Mouse (Mus musculus): Measurements from ENCODE around the gene Ankrd22.
"Not testable (repeated sequence)": the region's sequence is repeated elsewhere in the genome, so short reads cannot be mapped to it uniquely, and the experiment has no call there.

The Ankrd22 gene

DNA sequence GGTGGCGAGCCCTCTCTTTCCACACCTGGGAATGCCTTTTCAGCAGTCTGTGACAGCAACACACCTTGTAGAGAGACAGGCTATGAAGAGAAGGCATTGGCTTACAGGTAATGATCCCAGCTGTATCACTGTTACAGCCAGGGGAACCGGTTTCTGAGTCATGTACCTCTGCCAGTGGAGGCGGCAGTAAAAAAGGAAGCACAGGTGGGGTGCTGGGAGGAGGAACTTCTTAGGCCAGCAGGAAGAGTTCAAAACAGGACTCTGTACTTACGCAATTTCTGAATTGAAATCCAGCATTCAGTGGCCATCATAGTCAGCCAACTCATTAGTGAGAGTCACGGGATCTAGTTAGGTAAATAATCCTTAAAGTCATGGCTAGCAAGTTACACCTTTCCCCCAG lies at the start of gene Ankrd22:
Gene Ankrd22 (minus strand): TSS at position 163 of the 400 bp plus-strand sequence.
- DNase-seq, result no peak

DNA sequence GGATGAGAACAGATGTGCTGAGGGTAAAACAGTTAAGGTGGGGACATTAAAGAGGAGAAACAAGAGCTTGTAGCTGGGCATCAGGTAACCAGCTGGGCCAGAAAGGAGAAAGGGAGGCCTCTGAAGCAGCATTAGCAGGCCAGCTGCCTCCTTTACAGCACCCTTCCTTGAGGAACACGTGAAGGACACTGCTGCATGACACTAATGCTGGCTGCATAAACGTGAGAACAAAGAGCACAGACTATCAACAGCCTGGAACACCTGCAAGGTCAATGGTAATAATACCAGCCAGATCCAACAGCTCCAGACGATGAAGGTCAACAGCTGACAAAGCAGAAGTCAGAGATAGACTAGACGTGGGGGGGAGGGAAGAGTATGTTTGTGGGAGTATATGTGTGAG lies 48.3 kb upstream of the Ankrd22 start:
- DNase-seq, result no peak

DNA sequence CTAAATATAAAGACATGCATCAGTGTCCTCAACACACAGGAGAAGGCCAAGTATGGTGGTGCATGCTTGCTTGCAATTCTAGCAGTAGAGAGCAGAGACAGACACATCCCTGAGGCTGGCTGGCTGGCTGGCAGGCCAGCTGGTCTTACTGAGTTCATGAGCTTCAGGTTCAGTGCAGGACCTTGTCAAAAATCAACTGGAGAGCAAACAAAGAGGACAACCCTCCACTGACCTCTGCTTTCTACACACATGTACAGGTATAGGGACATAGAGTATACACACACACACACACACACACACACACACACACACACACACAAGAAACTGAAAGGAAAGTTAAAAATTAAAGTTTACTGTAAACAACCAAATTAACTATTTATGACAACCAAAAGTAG lies 47.4 kb upstream of the Ankrd22 start:
- DNase-seq, result no peak

DNA sequence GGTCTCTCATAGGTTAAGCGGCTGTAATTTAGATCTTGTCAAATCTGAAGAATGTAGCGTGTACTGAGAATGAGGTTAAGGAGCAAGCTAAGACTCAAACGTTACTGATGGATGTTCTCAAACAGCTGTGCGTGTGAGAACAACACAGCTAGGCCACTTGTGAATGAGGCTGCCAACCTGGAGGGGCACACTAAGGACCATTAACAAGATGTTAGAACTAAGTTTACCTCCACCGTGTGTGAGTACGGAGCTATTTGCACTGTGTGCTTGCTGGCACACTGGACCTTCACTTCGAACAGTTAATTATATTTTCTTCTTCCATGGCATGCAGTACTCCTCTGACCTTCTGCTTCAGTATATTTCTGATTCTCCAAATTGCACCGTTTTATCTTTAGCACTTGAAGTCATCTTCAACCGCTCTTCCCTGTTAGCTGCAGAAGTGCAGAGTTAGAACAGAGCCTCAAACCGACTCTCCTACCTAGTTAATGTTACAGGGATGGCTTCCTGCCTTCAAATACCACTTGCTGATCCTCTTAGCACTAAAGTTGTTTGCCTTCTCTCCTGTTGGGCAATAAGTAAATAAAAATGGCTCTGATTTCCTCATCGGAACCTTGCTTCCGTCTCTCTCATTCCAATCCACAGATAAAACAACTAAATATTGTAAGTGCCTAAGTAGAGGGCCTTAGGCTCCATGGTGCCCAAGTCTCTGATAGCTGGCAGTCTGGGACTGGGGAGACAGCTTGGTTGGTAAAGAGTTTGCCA lies 46.8 kb upstream of the Ankrd22 start:
- no peak for DNase-seq

DNA sequence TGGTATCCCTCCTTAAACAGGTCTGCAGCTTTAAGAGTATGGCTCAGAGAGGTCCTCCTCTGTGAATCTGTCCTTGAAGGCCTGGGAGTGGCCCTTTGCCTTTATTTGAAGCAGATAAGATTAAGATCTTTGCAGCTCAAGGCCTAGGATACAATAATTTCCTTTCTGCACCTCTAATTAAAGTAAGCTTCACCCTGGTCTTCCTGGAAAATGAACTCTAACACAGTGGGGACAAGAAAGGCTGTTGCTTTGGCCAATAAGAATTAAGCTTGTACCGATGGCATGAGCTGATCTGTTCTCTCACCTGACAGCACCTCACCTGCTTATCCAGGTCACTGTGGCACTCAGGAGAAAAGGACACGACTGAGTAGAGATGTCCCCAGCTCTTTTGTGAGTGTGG lies 45.0 kb upstream of the Ankrd22 start:
- DNase-seq, result no peak

DNA sequence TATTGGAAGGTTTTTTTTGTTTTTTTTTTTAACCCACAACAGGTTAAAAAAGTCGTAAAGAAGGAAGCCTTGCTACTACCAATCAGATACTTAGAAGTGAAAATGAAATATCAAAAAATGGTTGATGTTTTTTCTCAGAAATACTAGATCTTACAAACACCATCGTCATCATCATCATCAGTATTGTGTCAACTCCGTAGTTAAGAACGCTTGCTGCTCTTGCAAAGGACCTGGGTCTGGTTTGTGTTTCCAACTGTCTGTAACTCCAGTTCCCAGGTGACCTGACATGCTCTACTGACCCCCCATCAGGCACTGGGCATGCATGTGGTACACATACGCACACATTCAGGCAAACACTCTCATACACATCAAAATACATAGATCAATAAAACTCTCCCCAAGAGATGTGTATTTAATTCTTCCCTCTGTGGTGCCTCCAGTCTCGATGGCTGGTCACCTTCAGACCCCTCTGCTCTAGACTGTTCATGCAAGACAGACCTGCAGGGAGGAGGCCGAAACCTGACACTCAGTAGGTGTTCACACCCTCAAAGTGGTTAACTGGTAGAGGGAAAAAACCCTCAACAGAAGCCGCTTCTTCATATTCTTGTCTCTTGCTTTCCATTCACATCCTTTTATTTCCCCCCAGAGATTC lies 44.2 kb upstream of the Ankrd22 start:
- DNase-seq, result no peak

DNA sequence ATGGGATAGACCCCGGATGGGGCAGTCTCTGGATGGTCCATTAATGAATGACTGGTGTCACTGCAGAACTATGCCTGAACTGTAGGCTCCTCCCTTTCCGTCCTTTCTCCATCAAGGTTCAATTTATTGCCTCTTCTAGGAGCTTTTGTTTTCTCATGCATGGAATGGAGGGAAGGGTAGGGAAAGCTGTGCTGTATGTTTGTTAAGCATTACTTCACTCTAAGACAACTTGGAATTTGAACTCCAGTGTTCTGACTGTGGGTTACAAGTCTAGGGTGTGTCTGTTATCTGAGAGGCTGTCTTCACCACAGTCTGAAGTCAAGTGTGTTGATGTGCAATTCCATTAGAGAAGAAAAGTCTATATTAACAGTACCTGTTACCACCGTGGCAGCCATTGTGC lies 43.2 kb upstream of the Ankrd22 start:
- no peak for DNase-seq

DNA sequence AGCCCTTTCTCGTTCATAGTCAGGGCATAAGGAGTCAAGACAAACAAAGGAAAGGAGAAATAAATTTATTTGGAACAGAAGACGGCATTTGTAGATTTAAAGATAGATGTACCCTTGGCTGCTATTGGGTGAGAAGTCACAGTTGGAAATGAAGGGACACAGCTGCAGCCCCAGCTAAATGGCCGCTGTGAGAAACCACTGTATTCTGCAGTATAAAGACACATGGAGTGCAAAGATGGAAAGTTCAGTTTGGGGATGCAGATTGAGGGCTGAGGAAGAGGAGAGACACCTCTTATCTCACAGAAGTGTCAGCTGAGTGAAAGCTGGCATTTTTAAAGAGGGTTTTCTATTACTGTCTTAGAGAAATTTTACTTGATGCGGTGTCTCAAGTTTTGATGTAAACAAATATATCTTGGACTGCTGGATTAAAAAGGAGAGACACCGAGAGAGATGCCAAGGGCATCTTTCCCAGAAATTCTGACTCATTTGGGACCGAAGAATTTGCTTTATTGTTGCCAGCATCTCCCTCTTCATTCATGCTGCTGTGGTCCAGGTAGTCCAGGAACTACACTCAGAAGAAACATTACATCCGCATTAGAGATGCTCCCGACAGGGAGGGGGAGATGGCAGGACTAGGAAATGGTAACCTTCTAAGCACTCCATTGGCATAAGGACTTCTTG lies 41.0 kb upstream of the Ankrd22 start:
- no peak for DNase-seq

DNA sequence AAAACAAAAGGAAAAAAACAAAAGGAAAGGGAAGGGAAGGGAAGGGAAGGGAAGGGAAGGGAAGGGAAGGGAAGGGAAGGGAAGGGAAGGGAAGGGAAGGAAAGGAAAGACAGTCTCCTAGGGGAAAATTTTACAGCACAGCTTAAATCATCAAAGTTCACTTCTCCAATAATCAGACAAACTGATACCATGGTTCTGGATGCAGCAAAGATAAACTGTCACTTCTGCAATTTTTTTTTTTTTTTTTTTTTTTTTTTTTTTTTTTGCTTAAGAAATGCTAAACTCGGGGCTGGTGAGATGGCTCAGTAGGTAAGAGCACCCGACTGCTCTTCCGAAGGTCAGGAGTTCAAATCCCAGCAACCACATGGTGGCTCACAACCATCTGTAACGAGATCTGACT lies 40.3 kb upstream of the Ankrd22 start:
- not testable (repeated sequence) for DNase-seq

DNA sequence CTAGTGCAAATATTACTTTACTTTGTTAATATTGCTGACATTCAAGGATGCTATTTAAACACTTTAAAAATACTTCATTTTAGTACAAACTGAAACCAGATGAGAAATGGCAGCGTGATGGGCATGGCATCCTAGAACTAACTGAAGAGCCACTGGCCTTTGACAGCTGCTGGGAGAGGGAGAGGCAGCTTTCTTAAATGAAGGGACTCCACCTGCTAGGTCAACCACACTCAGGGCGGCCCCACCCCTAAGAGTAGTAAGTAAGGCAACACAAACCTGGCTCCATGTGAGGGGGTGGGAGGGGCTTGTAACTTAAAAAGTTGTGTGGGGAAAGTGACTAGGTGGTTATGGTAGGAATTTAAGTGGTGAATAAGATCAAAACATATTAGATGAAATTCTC lies 36.8 kb upstream of the Ankrd22 start:
- DNase-seq, result no peak

DNA sequence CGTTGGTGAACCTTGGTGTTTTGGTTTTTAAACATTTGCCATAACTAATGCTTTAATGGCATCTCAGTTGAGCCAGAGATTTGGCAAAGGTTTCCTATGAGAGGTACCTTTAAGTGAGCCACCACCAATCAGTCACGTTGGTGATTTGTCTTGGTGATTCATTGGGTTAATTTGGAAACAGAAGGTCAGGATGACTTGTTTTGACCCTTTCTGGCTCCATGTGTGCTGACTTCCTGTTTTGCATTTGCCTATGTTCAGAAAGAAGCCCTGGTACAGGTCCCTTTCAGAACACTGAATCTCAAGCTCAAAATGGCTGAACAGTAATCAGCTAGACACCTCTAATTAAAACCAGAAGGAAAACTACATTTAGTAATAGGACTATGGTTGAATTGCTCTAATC lies 33.6 kb upstream of the Ankrd22 start:
- no peak for DNase-seq

DNA sequence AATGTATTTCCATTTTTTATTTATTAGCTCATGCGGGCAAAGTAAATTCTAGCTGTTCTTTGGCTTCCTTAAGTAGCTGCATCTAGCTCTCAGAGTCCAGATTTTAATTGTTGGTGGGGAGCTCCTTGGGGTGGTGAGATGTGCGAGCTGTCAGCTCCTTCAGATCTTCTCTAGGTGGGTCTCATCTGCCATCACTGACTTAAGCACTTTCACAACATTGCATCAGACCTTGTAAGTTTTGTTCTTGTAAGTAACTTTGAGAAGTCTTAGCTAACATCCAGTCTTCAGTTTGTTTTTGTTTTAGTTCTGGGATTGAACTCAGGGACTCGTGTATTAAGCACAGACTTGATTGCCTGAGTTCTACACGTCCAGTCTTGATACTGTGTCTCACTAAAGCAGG lies 33.0 kb upstream of the Ankrd22 start:
- no peak for DNase-seq

DNA sequence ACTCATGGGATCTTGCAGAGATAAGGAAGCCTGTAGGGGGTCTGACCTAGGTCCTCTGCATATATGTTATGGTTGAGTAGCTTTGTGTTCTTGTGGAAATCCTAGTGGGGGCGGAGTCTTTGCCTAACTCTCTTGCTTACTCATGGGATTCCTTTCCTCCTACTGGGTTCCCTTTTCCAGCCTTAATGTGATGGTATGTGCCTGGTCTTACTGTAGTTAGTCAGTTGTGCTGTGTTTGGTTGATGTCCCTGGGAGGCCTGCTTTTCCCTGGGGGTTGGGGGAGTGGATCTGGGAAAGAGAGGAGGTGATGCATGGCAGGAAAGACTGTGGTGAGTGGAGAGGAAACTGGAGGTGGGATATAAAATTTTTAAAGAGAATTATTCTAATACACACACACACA lies 32.2 kb upstream of the Ankrd22 start:
- DNase-seq, result no peak

DNA sequence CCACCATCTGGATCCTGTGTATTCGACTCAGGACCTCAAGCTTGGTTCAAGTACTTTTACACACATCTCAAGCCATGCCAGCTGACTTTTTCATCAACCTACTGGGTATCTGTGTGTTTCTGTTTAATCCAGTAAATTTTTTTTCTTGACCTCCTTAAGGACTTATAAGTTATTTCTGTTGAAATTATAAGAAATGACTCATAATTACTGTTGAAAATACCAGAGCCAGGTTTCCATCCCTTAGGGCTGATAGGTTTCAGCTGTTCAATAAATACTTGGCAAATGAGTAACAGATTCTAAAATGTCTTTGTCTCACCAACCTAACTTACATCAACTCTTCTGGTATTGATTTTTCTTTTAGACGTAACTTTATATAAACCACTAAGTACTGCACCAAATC lies 29.2 kb upstream of the Ankrd22 start:
- no peak for DNase-seq

DNA sequence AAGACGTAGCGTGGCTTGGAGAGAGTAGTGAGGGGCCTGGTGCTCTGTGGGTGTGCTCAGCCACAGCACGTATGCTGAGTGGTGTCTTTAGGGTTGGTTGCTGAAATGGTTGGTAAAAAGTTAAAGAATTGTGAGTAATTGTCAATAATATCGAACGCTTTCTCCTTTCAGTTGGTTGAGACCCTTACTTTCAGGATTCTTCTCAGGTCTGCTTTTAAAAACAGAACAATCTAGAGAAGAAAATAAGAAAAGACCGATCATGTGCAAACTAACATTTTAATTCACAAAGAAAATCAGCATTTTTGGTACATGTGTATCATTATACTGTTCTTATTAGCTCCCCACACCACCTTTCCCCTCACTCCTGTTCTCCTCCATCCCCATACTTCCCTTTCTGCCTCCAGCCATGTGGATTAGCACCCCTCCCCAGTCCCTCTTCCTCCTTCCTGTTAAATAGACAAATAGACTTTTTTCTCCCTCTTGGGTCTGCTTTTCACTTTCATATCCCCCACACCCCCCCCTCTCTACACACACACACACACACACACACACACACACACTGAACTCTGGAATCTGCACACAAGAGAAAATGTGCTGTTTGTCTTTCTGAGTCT lies 28.4 kb upstream of the Ankrd22 start:
- DNase-seq, result no peak

DNA sequence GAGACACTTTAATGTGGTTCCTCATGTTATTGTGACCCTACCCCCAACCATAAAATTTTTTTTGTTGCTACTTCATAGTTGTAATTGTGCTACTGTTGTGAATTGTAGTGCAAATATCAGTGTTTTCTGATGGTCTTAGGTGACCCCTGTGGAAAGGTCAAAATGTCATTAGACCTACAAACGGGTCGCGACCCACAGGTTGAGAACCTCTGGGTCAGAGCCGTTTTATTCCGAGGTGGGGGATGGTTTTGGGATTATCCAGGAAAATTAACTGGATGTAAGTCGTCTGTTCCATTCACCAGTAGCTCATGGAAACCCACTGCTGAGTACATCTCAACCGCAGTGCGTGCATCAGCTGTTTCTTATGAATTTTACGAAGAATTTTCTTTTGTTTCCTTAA lies 27.8 kb upstream of the Ankrd22 start:
- DNase-seq, result no peak

DNA sequence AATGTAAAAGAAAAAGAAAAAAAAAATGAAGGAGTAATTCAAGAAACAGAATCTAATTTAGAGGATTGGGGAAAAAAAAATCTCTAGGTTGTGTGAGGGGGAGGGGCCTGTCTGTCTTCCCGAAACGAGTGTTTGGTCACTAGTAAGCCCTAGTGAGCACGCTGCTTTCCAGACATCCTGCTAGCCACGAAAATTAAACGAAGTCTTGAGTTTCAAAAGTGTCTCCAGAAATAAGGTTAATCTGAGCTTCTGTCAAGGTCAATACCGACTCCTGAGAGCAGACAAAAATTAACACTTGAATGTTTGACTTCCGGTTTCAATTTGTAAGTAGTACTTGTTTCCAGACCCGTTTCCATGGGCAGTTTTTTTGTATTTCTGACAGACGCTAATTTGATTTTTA lies 27.3 kb upstream of the Ankrd22 start:
- DNase-seq, result peak; percentile 31

DNA sequence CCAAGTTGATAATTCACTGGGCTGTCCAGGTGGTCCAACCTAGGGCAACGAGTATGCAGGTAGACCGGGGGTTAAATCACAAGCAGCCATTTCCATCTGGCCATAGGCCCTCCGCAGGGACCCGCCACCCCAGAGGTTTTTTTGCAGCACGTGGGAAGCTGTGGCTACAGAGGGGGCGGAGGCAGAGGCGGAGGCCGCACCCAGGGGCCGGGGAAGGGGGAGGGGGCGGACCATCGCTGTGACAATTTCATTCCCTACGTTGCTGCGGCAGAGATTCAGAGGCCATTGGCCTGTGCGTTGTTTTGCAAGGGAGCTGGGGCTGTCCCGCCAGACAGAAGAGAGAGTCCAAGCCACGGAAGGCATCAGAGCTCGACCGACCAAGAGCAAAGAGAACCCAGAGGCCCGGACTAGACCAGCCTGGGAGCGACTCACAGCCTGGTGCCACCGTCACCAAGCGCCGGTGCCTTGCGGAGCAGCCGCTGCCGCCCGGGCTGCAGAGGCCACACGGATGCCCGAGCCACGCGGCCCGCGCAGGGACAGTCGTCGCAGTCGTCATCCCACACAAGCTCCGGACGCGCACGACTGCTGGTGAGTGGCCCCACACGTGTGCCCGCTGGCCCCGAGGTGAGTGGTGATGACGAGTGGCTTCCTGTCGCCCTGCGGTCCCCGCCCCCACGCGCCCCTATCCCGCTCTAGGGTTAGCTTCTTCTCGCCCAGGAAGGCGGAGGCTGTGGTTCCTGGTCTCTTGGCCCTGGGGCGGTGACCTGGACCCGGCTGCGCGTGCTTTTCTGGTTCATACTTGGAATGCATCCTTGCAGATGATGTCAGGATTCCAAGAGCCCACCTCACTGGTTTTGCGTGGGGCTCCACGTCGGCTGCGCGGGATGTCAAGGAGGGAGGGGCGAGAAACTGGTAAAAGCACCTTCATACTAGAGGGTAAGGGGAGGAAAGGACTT lies 26.4 kb upstream of the Ankrd22 start, which contains the start of gene Stambpl1:
Gene Stambpl1 (plus strand): TSS at position 222 of the 956 bp plus-strand sequence.
- DNase-seq, result peak; percentile 84

DNA sequence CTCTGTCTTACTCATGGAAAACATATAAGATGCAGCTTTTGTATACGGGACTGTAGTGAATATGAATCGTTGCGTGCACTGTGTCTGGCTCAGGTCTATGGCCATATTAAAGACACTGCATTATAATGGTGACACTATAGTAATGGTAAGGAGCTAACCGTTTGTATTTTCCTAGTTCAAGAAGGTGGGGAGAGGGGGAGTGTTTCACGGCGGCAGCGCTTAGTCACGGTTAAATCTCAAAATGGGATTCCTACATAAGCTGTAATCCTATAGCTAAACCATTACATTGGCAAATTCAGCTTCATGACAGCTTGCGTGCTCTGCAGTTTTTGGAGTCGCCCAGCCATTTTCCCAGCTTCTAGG lies 25.8 kb upstream of the Ankrd22 start:
- DNase-seq, result no peak

DNA sequence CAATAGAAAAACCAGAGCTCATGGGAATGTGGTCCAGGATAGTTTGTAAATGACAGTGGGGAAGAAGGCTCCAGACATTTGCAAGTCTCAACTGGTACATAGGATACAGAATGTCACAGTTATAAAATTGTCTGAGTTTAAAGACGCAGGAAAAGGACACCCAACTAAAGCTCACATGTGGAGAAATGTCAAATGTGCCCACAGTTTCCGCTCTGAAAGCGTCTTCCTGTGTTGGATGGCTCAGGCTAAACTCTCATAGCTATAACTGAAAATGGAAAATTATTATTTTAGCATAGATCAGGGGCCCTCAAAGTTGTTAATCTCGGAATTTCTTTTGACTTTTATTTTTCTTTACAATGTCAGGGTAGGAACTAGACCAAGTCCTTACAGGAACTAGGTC lies 21.0 kb upstream of the Ankrd22 start:
- DNase-seq, result no peak

DNA sequence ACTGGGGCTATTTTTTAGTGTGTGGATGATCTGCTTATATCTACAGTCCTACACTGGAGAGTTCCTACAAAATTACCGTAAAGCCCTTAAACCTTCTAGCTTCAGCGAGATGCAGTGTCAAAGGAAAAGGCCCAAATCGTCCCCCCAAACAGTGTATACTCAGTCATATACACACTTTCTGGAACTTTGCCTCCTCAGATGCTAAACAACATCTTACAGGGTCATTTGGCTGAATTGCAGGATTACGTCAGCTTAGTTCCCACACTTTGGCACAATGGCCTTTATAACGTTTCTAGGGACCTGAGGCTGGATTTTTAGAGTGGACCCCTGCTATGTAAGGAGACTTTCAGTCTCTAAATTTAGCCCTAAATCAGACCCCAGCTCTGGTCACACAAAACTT lies 16.6 kb upstream of the Ankrd22 start:
- DNase-seq, result no peak

DNA sequence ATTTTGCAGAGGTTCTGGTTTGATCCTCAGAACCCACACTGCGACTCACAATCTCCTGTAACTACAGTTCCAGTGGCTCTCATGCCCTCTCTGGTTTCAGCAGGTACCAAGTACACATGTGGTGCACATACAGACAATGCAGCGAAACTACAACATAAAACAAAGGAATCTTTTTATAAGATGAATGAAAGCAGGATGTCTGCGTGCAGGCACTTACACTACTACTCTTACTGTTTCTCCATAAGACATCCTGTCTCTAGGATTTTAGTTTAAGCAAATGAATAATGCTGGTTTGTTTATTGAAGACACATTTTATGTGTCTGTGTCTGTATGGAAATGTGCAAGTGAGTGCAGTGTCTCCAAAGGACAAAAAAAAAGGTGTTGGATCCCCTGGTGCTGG lies 15.4 kb upstream of the Ankrd22 start:
- DNase-seq, result no peak

DNA sequence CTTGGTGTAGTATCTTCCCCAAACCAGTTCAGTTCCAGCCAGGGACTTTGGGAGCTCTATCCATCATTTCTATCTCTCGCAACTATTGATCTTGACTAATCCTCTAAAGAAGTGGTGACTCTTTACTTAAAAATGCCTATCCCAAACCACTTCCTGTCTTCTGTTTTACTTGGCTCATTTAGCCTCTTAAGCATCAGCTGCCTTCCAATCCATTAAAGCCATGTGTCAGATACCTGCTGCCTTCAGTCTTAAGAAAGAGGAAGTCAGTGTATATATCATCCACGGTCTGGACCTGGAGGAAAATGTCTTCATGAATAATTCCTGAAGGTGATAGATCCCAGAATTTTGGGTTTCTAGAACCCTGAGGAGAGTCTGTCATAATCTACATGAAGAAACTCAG lies 14.5 kb upstream of the Ankrd22 start:
- no peak for DNase-seq
